Mouse (Mus musculus) ES-Bruce4 (cell line): Measurements from ENCODE around the gene Rras.

Experiments used
- CTCF ChIP-seq: IDR thresholded peaks from one replicate; pipeline ENCODE4 v1.8.1; 2011; ENCODE audit warnings: low read depth, low read length
- EP300 ChIP-seq: IDR thresholded peaks from 2 replicates; pipeline ENCODE4 v1.6.1; 2011; ENCODE audit warnings: low read depth, low read length; ENCODE audit not compliant: insufficient read depth
- POLR2A ChIP-seq: IDR thresholded peaks from one replicate; pipeline ENCODE4 v1.8.1; 2011; ENCODE audit warnings: low read length; ENCODE audit not compliant: insufficient read depth

DNA sequence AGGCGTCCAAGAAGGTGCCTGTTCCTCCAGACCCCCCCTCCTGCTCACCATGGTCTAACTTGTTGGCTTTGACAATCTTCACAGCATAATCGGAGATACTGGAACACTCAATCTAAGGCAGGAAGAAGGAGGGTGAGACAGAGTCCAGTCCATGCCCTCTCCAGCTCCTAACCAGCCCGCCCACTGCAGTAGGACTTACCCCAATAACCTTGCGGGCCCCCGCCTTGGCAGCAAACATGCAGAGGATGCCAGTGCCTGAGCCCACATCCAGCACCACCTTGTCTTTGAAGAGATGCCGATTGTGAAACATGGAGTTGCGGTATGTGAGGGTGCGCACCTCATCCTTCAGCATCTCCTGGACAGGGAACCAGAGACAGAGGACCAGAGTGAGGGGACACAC, 36.2 kb upstream of the Rras start:
- TF ChIP-seq EP300 (no peak), CTCF (no peak), POLR2A (no peak)
